Mouse (Mus musculus) cortical plate, adult 2 months (tissue): ENCODE results near the gene Slc30a5.

ENCODE experiments used
- CTCF ChIP-seq: fragments of 200-500 bp; IDR thresholded peaks from 2 replicates; pipeline ENCODE4 v1.5.1; 2011; ENCODE audit warnings: mild to moderate bottlenecking, control low read depth, low read length; ENCODE audit not compliant: insufficient read depth; ENCODE audit errors: extremely low read depth
- POLR2A ChIP-seq: fragments of 200-500 bp; IDR thresholded peaks from 2 replicates; pipeline ENCODE4 v1.6.1; 2011; ENCODE audit warnings: mild to moderate bottlenecking, low read length, control low read depth; ENCODE audit not compliant: insufficient read depth; ENCODE audit errors: extremely low read depth

- no peak for TF ChIP-seq POLR2A
- TF ChIP-seq CTCF: no peak
Observed at GRCm38 (mm10) chr13:100823863-100824262, 9.4 kb downstream of the Slc30a5 start.
